Mouse (Mus musculus) erythroblast, adult 5-6 weeks (primary cell): ENCODE results near the gene Nuf2. TPM values are rescaled to one million over a fixed set of nuclear protein-coding genes. Genes with fewer than 3 reads are reported as not detected.
"Not testable (repeated sequence)": the region's sequence is repeated elsewhere in the genome, so short reads cannot be mapped to it uniquely, and the experiment has no call there.

Source experiments
- ATAC-seq: replicated peaks from 2 replicates; pipeline ENCODE4 v1.8.0; 2016; ENCODE audit warnings: moderate number of reproducible peaks, mild to moderate bottlenecking, moderate TSS enrichment, inconsistent platforms; ENCODE audit not compliant: poor library complexity, low FRiP score, severe bottlenecking
- total RNA-seq, 2 experiments: library from RNA; stranded (forward) in 1 of 2; stranded (reverse) in 1 of 2; fragments of 150-400 nt in 1 of 2; fragments of 200-764, 138-1000 nt in 1 of 2; gene quantifications; 2 replicates each; pipeline versions ENCODE4 v1.2.3 to v1.2.4; 2015 to 2017; ENCODE audit warnings: low replicate concordance in 2 of 2

The Nuf2 gene
- 32.8 and 53.4 TPM in 2 replicates for total RNA-seq (2015; ENCODE audit: low replicate concordance)
- total RNA-seq (2017; ENCODE audit: low replicate concordance) = 79.2 and 120 TPM in 2 replicates

DNA sequence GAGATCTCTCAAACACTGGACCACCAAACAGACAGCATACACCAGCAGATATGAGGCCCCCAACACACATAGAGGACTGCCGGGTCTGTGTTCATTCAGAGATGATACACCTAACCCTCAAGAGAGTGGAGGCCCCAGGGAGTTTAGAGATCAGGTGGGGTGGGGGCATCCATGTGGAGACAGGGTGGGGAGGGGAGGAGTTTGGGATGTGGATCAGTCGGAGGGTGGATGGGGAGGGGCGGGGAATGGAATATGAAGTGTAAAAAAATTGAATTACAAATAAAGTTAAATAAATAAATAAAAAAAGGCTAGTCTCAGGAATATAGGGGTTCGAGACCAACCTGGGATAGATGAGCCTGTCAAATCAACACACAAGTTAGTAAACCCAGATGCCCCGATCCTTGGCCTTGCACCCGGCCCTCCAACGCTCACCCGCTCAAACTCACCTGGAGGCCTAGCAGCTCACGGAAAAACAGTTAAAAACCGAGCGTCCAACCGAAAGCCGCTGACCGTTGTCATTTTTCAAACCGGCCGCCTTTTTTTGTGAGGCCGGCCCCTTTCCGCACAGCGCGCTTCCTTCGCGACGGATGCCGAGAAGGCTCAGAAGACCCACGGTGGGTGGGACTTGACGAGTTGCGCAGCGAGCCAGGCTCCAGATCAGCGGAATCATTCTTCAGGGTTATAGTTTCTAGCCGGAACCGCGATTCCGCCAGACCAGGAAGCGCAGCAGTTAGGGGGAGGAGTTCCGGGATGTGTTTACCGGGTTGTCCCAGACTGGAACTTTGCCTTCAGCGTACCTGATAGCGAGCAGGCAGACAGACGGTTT is at the start of gene Nuf2:
Nuf2 (minus strand) TSS at position 589 of the 826 bp plus-strand sequence.
- ATAC-seq = peak; percentile 98

DNA sequence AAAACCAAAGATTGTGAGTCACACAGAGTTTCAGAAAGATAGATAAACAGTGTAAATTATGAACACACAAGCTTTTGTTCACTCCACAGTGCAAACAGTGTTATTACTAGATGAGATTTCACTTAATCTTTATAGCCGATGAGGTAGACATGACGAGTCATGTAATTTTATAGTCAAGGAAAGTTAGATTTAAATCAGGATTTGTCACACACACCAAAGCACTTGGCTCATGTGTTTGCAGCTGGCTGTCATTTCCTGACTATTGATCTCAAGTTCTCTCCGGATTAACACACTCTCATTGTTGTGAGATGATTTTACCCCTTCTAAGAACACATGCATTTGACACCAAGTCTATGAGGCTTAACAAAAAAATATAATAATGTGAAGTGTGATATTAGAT is 48.3 kb upstream of the Nuf2 start:
- no peak for ATAC-seq

- ATAC-seq = no peak
These were observed 42.9 kb upstream of the Nuf2 start for GRCm38 (mm10) chr1:169574136-169574535.

DNA sequence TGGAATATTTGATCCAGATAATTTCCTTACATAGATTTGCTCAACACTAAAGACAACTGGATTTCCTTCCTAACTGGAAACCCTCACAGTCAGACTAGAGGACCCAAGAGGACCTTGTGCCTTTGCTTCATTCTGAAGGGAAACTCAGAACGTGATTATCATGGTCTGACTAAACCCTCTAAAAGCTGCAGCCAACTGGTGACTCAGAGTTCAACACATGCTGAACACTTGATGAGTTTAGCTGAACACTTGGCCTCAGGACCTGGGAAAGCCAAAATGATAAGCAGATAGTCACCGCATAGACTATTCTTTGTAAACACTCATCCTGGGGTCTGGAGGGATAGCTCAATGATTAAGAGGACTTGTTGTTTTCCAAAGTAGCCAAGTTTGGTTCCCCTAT is 24.4 kb upstream of the Nuf2 start:
- ATAC-seq = no peak

GRCm38 (mm10) chr1:169555019-169555418 is 23.8 kb upstream of the Nuf2 start:
- ATAC-seq = no peak

DNA sequence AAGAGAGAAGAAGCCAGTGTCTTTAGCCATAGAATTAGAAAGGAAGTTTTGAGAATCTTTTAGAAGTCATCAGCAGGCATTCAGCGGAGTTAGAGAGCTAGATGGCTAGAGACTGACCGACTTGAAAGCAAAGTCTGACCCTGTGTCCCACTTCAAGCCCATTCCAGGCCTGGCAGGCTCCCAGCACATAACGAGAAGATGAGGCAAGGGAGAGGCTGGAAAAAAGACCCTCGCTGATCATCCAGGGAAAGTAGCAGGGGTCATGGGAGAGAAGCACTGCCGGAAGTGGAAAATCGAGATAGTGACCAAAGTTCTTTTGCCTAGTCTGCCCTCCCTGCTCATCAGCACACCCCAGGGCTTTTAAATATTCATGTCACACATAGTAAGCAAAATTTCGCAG is 22.2 kb upstream of the Nuf2 start:
- no peak for ATAC-seq

- ATAC-seq = no peak
These were observed 9.2 kb upstream of the Nuf2 start for GRCm38 (mm10) chr1:169540415-169540814.

DNA sequence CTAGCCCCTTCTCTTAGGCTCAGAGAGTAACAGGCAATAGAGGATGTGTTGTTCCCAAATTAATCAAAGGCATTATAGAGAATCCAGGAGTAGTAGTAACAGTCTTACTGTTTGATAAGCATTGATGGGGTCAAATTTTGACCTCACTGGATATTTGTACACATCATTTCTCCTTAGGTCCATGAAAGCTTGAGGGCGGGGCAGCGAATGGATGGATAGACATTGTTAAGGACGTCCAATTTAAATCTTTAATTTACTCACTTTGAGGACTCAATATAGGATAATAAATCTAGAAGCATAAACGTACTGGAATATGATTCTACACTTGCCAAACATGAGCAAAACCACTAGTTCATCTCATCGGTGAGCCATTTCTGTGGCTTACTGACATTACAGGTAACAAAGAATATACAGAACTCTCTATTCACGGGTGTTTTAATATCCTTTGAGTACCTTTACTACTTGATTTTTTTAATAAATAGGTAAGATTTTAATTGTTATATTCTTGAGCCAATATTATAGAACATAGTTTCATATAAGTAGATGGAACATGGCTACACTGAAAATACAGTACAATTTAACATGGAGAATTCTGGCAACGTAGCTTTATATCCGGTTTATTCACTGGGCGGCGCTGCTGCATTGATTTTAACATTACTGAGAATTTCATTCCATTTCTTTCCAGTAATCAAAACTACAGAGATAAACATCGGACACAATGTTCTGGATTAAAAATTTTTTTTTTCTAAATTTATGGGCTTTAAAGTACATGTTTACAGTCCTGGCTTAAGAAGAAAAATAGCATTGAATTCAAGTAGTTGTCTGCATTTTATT is 655 bp upstream of the Nuf2 start:
- ATAC-seq = peak; percentile 74

DNA sequence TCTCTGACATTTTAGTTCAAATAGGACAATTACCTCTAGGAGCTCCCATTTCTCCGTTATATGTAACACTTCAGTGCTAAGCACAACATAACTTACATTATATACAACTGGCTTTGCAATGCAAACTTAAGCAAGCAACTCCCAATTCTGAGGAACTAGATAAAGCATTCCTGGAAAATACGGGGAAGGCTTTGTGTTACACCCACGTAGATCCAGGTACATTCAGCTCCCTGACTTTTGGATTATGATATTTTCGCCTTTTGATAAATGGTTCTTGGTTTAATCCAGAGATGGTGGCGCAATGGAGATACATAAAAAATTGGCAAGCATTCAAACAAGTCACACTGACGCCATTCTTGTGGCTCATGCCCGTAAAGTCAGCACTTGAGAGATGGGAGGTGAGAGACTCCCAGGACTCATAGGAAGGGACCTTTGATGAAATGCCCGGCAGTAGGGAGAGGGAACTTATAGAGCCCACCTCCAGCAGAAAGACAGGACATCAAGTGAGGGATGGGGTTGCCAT is 1.2 kb downstream of the Nuf2 start:
- ATAC-seq = no peak

DNA sequence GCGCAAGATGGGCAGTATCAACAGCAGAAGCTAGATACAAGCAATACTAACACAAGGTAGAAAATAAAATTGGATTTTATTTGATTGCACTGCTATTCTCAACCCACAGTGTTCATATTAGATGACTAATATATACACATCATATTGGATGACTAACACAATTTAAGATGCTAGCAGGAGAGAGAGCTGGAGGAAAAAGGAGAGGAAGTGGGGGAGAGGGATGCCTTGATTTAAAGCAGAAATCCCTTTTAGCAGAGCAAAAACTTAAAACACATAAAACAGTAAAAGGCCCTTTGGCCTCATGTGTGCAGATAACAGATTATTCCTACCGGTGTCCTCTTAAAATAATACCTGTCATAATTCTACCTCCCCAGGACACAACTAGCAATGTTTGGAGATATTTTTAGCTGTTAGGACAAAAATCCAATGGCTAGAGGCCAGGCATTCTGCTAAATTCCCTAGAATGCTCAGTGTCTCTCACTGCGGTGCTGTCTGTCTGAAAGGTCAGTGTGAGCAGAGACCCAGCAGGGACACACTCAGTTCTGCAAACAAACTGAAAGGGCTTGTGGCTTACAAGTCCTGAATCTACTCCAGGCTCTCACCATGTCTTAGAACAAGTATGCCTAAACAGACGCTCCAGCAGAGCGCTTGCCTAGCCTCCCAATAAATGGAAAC is 5.1 kb downstream of the Nuf2 start:
- ATAC-seq = no peak

- ATAC-seq = no peak
These were observed 11.9 kb downstream of the Nuf2 start for GRCm38 (mm10) chr1:169519337-169519736.

DNA sequence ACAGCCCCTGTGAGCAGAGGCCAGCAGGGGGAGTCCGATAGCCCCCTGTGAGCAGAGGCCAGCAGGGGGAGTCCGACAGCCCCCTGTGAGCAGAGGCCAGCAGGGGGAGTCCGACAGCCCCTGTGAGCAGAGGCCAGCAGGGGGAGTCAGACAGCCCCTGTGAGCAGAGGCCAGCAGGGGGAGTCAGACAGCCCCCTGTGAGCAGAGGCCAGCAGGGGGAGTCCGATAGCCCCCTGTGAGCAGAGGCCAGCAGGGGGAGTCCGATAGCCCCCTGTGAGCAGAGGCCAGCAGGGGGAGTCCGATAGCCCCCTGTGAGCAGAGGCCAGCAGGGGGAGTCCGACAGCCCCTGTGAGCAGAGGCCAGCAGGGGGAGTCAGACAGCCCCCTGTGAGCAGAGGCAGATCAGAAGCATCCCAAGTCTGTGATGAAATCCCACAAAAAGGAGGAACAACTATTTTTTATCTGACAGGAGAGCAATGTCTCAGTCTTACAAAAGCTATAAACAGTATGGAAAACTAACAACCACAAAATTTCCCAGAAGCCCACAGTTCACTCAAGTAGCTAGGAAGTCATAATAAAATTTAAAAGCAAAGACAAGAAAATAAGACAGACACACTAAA is 13.3 kb downstream of the Nuf2 start:
- not testable (repeated sequence) for ATAC-seq

GRCm38 (mm10) chr1:169517376-169517892 is 13.8 kb downstream of the Nuf2 start:
- no peak for ATAC-seq

- no peak for ATAC-seq
These were observed 24.9 kb downstream of the Nuf2 start for GRCm38 (mm10) chr1:169506354-169506753.

DNA sequence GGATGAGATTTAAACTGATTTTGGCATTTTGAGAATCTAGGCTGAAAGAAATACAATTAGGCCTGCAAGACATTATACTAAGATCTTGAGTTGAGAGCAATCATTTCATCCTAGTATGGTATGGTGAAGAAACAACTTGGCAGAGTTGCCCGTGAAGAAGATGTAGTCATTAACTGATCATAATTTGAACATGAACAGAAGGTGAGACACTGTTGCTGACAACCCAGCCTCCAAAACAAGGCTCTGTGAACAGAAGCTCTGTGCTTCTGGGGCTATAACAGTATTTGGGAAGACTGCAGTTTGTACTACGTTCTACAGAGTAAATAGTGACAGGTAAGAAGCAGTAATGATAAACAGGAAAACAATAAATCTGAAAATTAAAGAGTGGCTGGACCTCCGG is 28.4 kb downstream of the Nuf2 start:
- ATAC-seq = no peak

- ATAC-seq = no peak
These were observed 35.6 kb downstream of the Nuf2 start for GRCm38 (mm10) chr1:169495621-169496020.

- ATAC-seq = no peak
These were observed 39.7 kb downstream of the Nuf2 start for GRCm38 (mm10) chr1:169491561-169491960.

GRCm38 (mm10) chr1:169485408-169485885 is 45.8 kb downstream of the Nuf2 start:
- ATAC-seq = no peak

DNA sequence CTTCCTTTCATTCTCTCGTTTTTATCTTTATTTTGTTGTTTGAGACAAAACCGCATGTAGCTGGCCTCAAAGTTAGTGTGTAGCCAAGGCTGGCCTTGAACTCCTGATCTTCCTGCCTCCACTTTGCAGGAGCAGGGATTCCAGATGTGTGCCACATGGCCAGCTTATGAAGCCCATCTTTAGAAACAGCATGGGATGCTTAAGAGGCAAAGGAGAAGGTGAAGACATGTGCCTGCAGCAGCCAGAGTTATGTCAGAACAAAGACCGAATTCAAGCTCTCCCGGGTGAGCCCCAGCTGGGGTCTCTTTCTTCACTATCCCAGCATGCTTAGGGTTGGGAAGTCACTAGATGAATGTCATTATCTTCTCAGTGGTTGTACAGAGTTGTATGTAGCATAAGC is 46.7 kb downstream of the Nuf2 start:
- no peak for ATAC-seq
